Mouse (Mus musculus): ENCODE measurements around the gene Gh. TPM values are rescaled to one million over a fixed set of nuclear protein-coding genes. Genes with fewer than 3 reads are reported as not detected.

Gh gene
- not detected in 2 replicates for polyA plus RNA-seq (2021; fragmentation: Nextera tagmentation)
- long read RNA-seq, experiment 1 = 0 reads
- long read RNA-seq, experiment 2, transcript Gh-201 (5 exons, 862 nt) = major isoform, 6 of 6 reads
- long read RNA-seq, experiment 2, partial matches to known transcripts = 0 of 6 reads
- long read RNA-seq, experiment 2, other reads (novel, unspliced or antisense) = 0 of 6 reads

DNA sequence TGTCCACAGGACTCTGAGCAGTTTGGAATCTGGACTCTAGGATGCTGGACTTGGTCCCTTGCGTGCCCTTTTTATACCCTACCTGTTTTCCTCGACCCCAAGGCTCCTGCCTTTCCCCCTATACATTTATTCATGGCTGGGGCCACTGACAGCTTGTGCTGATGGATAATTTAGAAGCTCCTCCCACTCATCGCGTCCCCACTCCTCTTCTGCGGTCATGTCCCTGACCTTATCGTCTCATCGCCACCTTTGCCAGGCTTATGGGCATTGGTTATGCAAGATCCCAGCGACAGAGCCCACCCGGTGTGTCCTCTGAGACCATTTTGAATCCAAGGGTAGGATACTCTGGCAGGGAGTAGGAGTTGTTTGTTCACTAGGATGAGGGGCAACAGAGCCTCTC, at the start of gene Gh:
Gene Gh (minus strand): TSS at position 101 of the 400 bp plus-strand sequence.

DNA sequence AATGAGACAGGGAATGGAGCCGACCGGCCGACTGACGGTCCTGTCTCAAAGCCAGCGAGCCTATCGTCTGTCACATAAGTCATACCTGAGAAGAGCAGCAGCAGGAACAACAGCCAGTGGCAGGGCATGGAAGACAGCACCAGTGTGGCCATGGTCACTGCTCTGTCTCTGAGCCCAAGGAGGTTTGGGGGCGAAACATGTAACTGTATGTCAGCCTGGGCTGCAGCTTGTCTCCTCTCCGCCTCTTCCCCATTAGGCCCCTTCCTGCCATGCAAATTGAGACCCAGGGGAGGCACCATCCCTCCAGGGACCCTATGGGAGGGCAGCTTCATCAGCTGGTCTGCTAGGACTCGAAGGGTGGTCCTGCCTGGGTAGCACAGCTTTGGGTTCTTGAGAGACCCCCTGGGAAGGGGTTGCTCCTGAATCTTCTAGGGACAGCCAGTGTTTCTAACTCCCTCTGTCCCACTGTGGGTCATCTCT, 12.7 kb upstream of the Gh start, which contains the start of gene Cd79b:
Gene Cd79b (minus strand): TSS at position 430 of the 480 bp plus-strand sequence.

GRCm38 (mm10) chr11:106276454-106276853, 25.2 kb downstream of the Gh start, which contains the start of gene Tcam1:
Tcam1 (plus strand) TSS chr11:106276672.

GRCm38 (mm10) chr11:106272644-106273310, 28.9 kb downstream of the Gh start, which contains the start of gene Smarcd2:
Smarcd2 (minus strand) TSS chr11:106272972.

GRCm38 (mm10) chr11:106255685-106256451, 45.8 kb downstream of the Gh start, which contains the start of the genes Ftsj3 and Psmc5:
Ftsj3 (minus strand) TSS chr11:106256079.
Psmc5 (plus strand) TSS chr11:106256154.

Other genes starting within 250 kb of the Gh start
- 4.8 TPM in 2 replicates for gene Taco1, start 235.8 kb downstream of the Gh start, polyA plus RNA-seq (2021; fragmentation: Nextera tagmentation)
- 1.2 and 1.4 TPM in 2 replicates for gene Map3k3, start 217.3 kb downstream of the Gh start, polyA plus RNA-seq (2021; fragmentation: Nextera tagmentation)
- 0.95 and 1.5 TPM in 2 replicates for gene Gm10840, start 141.0 kb downstream of the Gh start, polyA plus RNA-seq (2021; fragmentation: Nextera tagmentation)
- gene Limd2, start 141.0 kb downstream of the Gh start, polyA plus RNA-seq (2021; fragmentation: Nextera tagmentation) = 184 and 226 TPM in 2 replicates
- gene Strada, start 99.7 kb downstream of the Gh start, polyA plus RNA-seq (2021; fragmentation: Nextera tagmentation) = 10.6 and 12.9 TPM in 2 replicates
- 50.5 and 54.2 TPM in 2 replicates for gene Ccdc47, start 85.5 kb downstream of the Gh start, polyA plus RNA-seq (2021; fragmentation: Nextera tagmentation)
- gene Ddx42, start 84.9 kb downstream of the Gh start, polyA plus RNA-seq (2021; fragmentation: Nextera tagmentation) = 20.1 TPM in 2 replicates
- gene Ftsj3, start 45.8 kb downstream of the Gh start, polyA plus RNA-seq (2021; fragmentation: Nextera tagmentation) = 8.2 and 9.8 TPM in 2 replicates
- gene Psmc5, start 45.7 kb downstream of the Gh start, polyA plus RNA-seq (2021; fragmentation: Nextera tagmentation) = 471 and 488 TPM in 2 replicates
- gene Smarcd2, start 28.9 kb downstream of the Gh start, polyA plus RNA-seq (2021; fragmentation: Nextera tagmentation) = 2.2 and 2.6 TPM in 2 replicates
- 0.05 and 0.06 TPM in 2 replicates for gene Tcam1, start 25.2 kb downstream of the Gh start, polyA plus RNA-seq (2021; fragmentation: Nextera tagmentation)
- 0.80 and 1.1 TPM in 2 replicates for gene Cd79b, start 12.9 kb upstream of the Gh start, polyA plus RNA-seq (2021; fragmentation: Nextera tagmentation)
- 0.01 TPM in 1 of 2 replicates, not detected in the other for gene Scn4a, start 51.4 kb upstream of the Gh start, polyA plus RNA-seq (2021; fragmentation: Nextera tagmentation)
- gene Prr29, start 63.6 kb upstream of the Gh start, polyA plus RNA-seq (2021; fragmentation: Nextera tagmentation) = 0.38 and 0.44 TPM in 2 replicates
- gene Icam2, start 86.2 kb upstream of the Gh start, polyA plus RNA-seq (2021; fragmentation: Nextera tagmentation) = 3.8 and 5.8 TPM in 2 replicates
- 0.79 and 1.3 TPM in 2 replicates for gene Ern1, start 186.0 kb upstream of the Gh start, polyA plus RNA-seq (2021; fragmentation: Nextera tagmentation)

Data from layer of hippocampus, adult 6 months (tissue).